In the genomic region with DNA sequence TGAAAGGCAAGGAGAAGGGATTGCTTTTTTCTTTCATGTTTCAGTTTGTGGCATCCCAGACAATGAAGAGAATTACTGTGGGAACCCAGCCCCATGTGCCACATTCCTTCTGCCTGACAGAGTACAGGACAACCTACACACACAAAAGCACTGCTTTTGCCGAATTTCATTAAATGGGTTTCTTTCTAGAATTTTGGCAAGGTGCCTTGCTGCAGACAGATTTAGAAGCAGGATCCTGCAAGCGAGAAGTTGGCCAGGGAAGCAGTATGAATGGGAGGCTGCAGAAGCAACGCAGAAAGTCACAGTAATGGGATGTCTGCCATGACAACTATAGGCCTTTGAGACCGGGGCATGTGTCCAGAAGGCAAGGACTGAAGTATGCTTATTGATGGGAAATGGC, we compare ENCODE assay signal across 15 mouse cellular contexts. TPM values are rescaled to one million over a fixed set of nuclear protein-coding genes. Genes with fewer than 3 reads are reported as not detected.
DNase-seq lines count a peak whose midpoint lies in the region; ATAC-seq and TF ChIP-seq lines count a peak whose summit lies in the region.
"Not testable (repeated sequence)": the region's sequence is repeated elsewhere in the genome, so short reads cannot be mapped to it uniquely, and the experiment has no call there.
"Had no signal": no experiment of that assay in that cellular context is flagged by ENCODE, and none has a peak within 500 bp of the region (broad histone marks: within the 10 kb centered on the region; RNA-seq: fewer than 3 reads in every experiment).

No protein-coding gene starts in this region.

- peak; percentile 36; the same call in 1 of the 2 replicates for ATAC-seq in forebrain, embryonic 12.5 days (ENCODE audit: low FRiP score)
- ATAC-seq in frontal cortex, adult (ENCODE audit: low TSS enrichment): peak; percentile 99
- ATAC-seq in hindbrain, postnatal 0 days: peak; percentile 64
- ATAC-seq in limb, embryonic 14.5 days (ENCODE audit: low FRiP score, low read depth): peak; percentile 34; the same call in 1 of the 2 replicates
- peak; percentile 68 for ATAC-seq in midbrain, embryonic 13.5 days
- ATAC-seq in neural tube, embryonic 13.5 days (ENCODE audit: low read depth): peak; percentile 91

- not testable (repeated sequence) for TF ChIP-seq POLR2A in limb, embryonic 14.5 days (IDR thresholded peaks at IDR 0.05; ENCODE audit: borderline replicate concordance, extremely low read depth, insufficient read depth, insufficient read length)

- H3K9ac ChIP-seq in forebrain, embryonic 12.5 days; hindbrain, postnatal 0 days (replicated peaks; ENCODE audit: low read length); limb, embryonic 14.5 days (ENCODE audit: low read depth, low read length, severe bottlenecking); midbrain, embryonic 13.5 days (replicated peaks); neural tube, embryonic 13.5 days: not testable (repeated sequence)

- TF ChIP-seq CTCF in hindbrain, postnatal 0 days (IDR thresholded peaks at IDR 0.05; ENCODE audit: low read depth): not testable (repeated sequence)

- not testable (repeated sequence) for H3K9me3 ChIP-seq in forebrain, embryonic 12.5 days; hindbrain, postnatal 0 days (ENCODE audit: low read length); limb, embryonic 14.5 days (ENCODE audit: control insufficient read depth, low read length); midbrain, embryonic 13.5 days; neural tube, embryonic 13.5 days

- not testable (repeated sequence) for H3K36me3 ChIP-seq in forebrain, embryonic 12.5 days (replicated peaks); hindbrain, postnatal 0 days (ENCODE audit: insufficient read depth, low read length); limb, embryonic 14.5 days (ENCODE audit: control insufficient read depth, insufficient read depth, low read length); midbrain, embryonic 13.5 days; neural tube, embryonic 13.5 days

- not testable (repeated sequence) for H3K27ac ChIP-seq in forebrain, embryonic 12.5 days; hindbrain, postnatal 0 days; limb, embryonic 14.5 days (replicated peaks; ENCODE audit: low read depth, low read length); midbrain, embryonic 13.5 days
- 0 out of 2 replicates have a peak overlapping the region, but pooled peaks have one; percentile 69 for H3K27ac ChIP-seq in neural tube, embryonic 13.5 days (replicated peaks)

- not testable (repeated sequence) for H3K27me3 ChIP-seq in forebrain, embryonic 12.5 days; hindbrain, postnatal 0 days (ENCODE audit: insufficient read depth, low read length); limb, embryonic 14.5 days (ENCODE audit: control insufficient read depth, insufficient read depth, low read length); midbrain, embryonic 13.5 days; neural tube, embryonic 13.5 days

- 57% methylated on average over 3 of the region's 4 CpGs for WGBS in forebrain, embryonic 12.5 days
- 24% methylated on average over 3 of the region's 4 CpGs for whole genome bisulfite sequencing in hindbrain, postnatal 0 days
- 29% methylated on average over 3 of the region's 4 CpGs for WGBS in limb, embryonic 14.5 days
- 65% methylated on average over 4 of the region's 4 CpGs for WGBS in midbrain, embryonic 13.5 days
- WGBS in neural tube, embryonic 13.5 days: 47% methylated on average over 4 of the region's 4 CpGs

- H3K4me2 ChIP-seq in forebrain, embryonic 12.5 days; hindbrain, postnatal 0 days (ENCODE audit: low read depth, low read length); limb, embryonic 14.5 days (replicated peaks; ENCODE audit: low read depth, low read length, severe bottlenecking); midbrain, embryonic 13.5 days (replicated peaks); neural tube, embryonic 13.5 days: not testable (repeated sequence)

- not testable (repeated sequence) for H3K4me3 ChIP-seq in forebrain, embryonic 12.5 days (replicated peaks); hindbrain, postnatal 0 days (ENCODE audit: low read length); limb, embryonic 14.5 days (replicated peaks; ENCODE audit: low read length); midbrain, embryonic 13.5 days (replicated peaks); neural tube, embryonic 13.5 days

- not testable (repeated sequence) for DNase-seq in hindbrain, postnatal 0 days (ENCODE audit: low spot score); limb, embryonic 14.5 days (ENCODE audit: low spot score)

- H3K4me1 ChIP-seq in forebrain, embryonic 12.5 days; hindbrain, postnatal 0 days (ENCODE audit: insufficient read depth, low read length); limb, embryonic 14.5 days (ENCODE audit: control insufficient read depth, insufficient read depth, low read length); midbrain, embryonic 13.5 days (replicated peaks); neural tube, embryonic 13.5 days (replicated peaks): not testable (repeated sequence)

RNA-seq across cellular contexts. Expression of gene Dnah7c, which starts 6.4 kb away (rescaled TPM):
- polyA plus RNA-seq in forebrain, embryonic 12.5 days (2016; fragmentation: Nextera tagmentation; extraction: Ambion mirVana): 0.08 and 0.17 TPM in 2 replicates
- 0.22 and 0.52 TPM in 2 replicates for total RNA-seq in hindbrain, postnatal 0 days (2014; rRNA removed)
- 0.11 and 0.18 TPM in 2 replicates for polyA plus RNA-seq in hindbrain, postnatal 0 days (2015; fragmentation: Nextera tagmentation; extraction: Ambion mirVana)
- 0.09 and 0.17 TPM in 2 replicates for polyA plus RNA-seq in limb, embryonic 14.5 days (2012; rRNA removed)
- polyA plus RNA-seq in limb, embryonic 14.5 days (2014; fragmentation: Nextera tagmentation; extraction: Ambion mirVana): 0.07 and 0.22 TPM in 2 replicates
- polyA plus RNA-seq in midbrain, embryonic 13.5 days (2015; fragmentation: Nextera tagmentation; extraction: Ambion mirVana): 0.15 and 0.21 TPM in 2 replicates
- 0.12 and 0.13 TPM in 2 replicates for polyA plus RNA-seq in neural tube, embryonic 13.5 days (2015; fragmentation: Nextera tagmentation; extraction: Ambion mirVana)
- total RNA-seq: gastrocnemius, adult 8-10 months; heart, postnatal 36 days; liver, adult 2 months; megakaryocyte, adult 5-6 weeks; MEL had no signal
- polyA plus RNA-seq: activated CD4-positive, CD25-positive, alpha-beta regulatory T cell, adult 4 months; C2C12; intestine, postnatal 0 days; liver, adult 2 months; liver, embryonic 16.5 days had no signal

Comparison
In these comparisons a context has a peak if more than half of its experiments do, and no peak if none do; other contexts are left out.
1. ATAC-seq: peak in every context shown above with its lines; median percentile 99 in frontal cortex, adult; 91 in neural tube, embryonic 13.5 days; 68 in midbrain, embryonic 13.5 days; 64 in hindbrain, postnatal 0 days; 36 in forebrain, embryonic 12.5 days; 34 in limb, embryonic 14.5 days.